Mouse (Mus musculus): Measurements from ENCODE around the gene Lgals3bp.

GRCm38 (mm10) chr11:118365171-118365570, 36.7 kb downstream of the Lgals3bp start:
- TF ChIP-seq CTCF (IDR thresholded peaks at IDR 0.05; ENCODE audit: borderline replicate concordance, extremely low read depth, insufficient read depth, insufficient read length) (no peak), POLR2A (IDR thresholded peaks at IDR 0.05; ENCODE audit: borderline replicate concordance, extremely low read depth, insufficient read depth, insufficient read length, poor library complexity, severe bottlenecking) (no peak)

All from brain, embryonic 14.5 days (tissue).